In the genomic region with DNA sequence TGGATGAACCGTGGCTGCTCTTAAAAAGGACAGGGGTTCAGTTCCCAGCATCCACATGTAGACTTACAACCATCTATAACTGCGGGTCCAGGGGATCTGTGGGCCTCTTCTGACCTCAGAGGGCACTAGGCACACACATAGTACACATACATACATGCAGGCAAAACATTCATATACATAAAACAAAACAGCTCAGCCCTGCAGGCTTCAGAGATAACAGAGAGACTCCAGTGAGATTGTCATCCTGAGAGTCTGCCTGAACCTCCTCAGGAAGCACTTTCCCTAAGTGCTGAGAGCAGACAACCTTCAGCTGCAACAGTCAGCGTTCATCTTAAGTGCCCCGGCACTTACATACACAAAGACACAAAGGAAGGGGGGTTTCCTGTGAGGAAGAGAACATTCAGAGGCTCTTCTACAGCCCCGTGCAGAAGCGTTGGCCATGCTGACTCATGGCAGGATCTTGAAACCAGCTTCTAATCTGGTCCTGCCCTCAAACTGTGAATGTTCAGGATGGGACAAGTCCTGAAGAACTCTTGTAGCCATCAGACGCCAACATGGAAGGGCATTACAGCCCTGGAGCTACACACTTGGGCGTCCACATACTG, we compare ENCODE assay signal across 13 mouse cellular contexts. TPM values are rescaled to one million over a fixed set of nuclear protein-coding genes. Genes with fewer than 3 reads are reported as not detected.
DNase-seq lines count a peak whose midpoint lies in the region; ATAC-seq lines count a peak whose summit lies in the region.
"Had no signal": no experiment of that assay in that cellular context is flagged by ENCODE, and none has a peak within 500 bp of the region (broad histone marks: within the 10 kb centered on the region; RNA-seq: fewer than 3 reads in every experiment).

No protein-coding gene starts in this region.

- DNase-seq in midbrain, embryonic 10.5 days (ENCODE audit: low spot score) = no peak
- DNase-seq in midbrain, embryonic 14.5 days = no peak
- DNase-seq in thymus, postnatal 25 days = peak; percentile 63
- no peak for DNase-seq in gastrocnemius, postnatal 14 days
- no peak for DNase-seq in cerebellum, adult 11 months
- DNase-seq in hindbrain, embryonic 10.5 days (ENCODE audit: low spot score) = no peak
- DNase-seq: lung, adult 2 months had no signal

- no peaks in the 10 kb centered on the region for H3K79me2 ChIP-seq in macrophage (ENCODE audit: inconsistent target)

- H3K4me1 ChIP-seq in midbrain, embryonic 10.5 days = peaks cover 13% of the 10 kb centered on the region
- H3K4me1 ChIP-seq in midbrain, embryonic 14.5 days (ENCODE audit: control insufficient read depth, insufficient read depth, low read length) = no peaks in the 10 kb centered on the region
- peaks cover 12% of the 10 kb centered on the region for H3K4me1 ChIP-seq in hindbrain, embryonic 10.5 days (replicated peaks)
- H3K4me1 ChIP-seq: neural tube, embryonic 12.5 days had no signal

- no peaks in the 10 kb centered on the region for H3K27me3 ChIP-seq in midbrain, embryonic 10.5 days (ENCODE audit: low read depth, poor library complexity, severe bottlenecking)
- H3K27me3 ChIP-seq in midbrain, embryonic 14.5 days (ENCODE audit: control insufficient read depth, insufficient read depth, low read length) = no peaks in the 10 kb centered on the region
- H3K27me3 ChIP-seq in hindbrain, embryonic 10.5 days (ENCODE audit: insufficient read depth, poor library complexity, severe bottlenecking) = no peaks in the 10 kb centered on the region
- H3K27me3 ChIP-seq: neural tube, embryonic 12.5 days; Patski had no signal

- no peak overlapping the region for H3K4me3 ChIP-seq in midbrain, embryonic 10.5 days
- H3K4me3 ChIP-seq in midbrain, embryonic 14.5 days (replicated peaks; ENCODE audit: low read depth, low read length) = no peak overlapping the region
- no peak overlapping the region for H3K4me3 ChIP-seq in macrophage (ENCODE audit: inconsistent target)
- H3K4me3 ChIP-seq in hindbrain, embryonic 10.5 days = no peak overlapping the region
- H3K4me3 ChIP-seq: neural tube, embryonic 12.5 days had no signal

- H3K9ac ChIP-seq in midbrain, embryonic 14.5 days (replicated peaks; ENCODE audit: low read length) = no peak overlapping the region
- H3K9ac ChIP-seq: neural tube, embryonic 12.5 days had no signal

- no peaks in the 10 kb centered on the region for H3K9me3 ChIP-seq in midbrain, embryonic 10.5 days (replicated peaks)
- H3K9me3 ChIP-seq in midbrain, embryonic 14.5 days (ENCODE audit: control insufficient read depth, low read length) = no peaks in the 10 kb centered on the region
- no peaks in the 10 kb centered on the region; the same call in 1 of the 2 replicates for H3K9me3 ChIP-seq in hindbrain, embryonic 10.5 days
- H3K9me3 ChIP-seq: neural tube, embryonic 12.5 days had no signal

- 67% methylated on average over 8 of the region's 8 CpGs for WGBS in midbrain, embryonic 10.5 days
- 68% methylated on average over 8 of the region's 8 CpGs for WGBS in midbrain, embryonic 14.5 days
- WGBS in macrophage (ENCODE audit: missing documents) = 35% methylated on average over 8 of the region's 8 CpGs
- WGBS in hindbrain, embryonic 10.5 days = 65% methylated on average over 8 of the region's 8 CpGs

- intact Hi-C loops in gastrocnemius, postnatal 14 days (cut with DNase I; ENCODE audit: low total_unique reads) = no loop called here

- ATAC-seq in midbrain, embryonic 14.5 days (ENCODE audit: low FRiP score, low TSS enrichment) = no peak
- peak; percentile 74 for ATAC-seq in common myeloid progenitor, adult 5-6 weeks (replicated peaks; ENCODE audit: low read depth, poor library complexity, severe bottlenecking)
- ATAC-seq: hindbrain, postnatal 0 days; Patski had no signal

- 0 out of 2 replicates have a peak overlapping the region, but pooled peaks have one; percentile 28 for H3K27ac ChIP-seq in midbrain, embryonic 10.5 days (replicated peaks)
- H3K27ac ChIP-seq in midbrain, embryonic 14.5 days (replicated peaks; ENCODE audit: low read depth, low read length) = no peak overlapping the region
- peak overlapping the region; percentile 36 for H3K27ac ChIP-seq in macrophage
- H3K27ac ChIP-seq in hindbrain, embryonic 10.5 days = no peak overlapping the region
- H3K27ac ChIP-seq: hindbrain, postnatal 0 days; neural tube, embryonic 12.5 days had no signal

- H3K4me2 ChIP-seq in midbrain, embryonic 14.5 days (ENCODE audit: low read length) = no peak overlapping the region
- H3K4me2 ChIP-seq: neural tube, embryonic 12.5 days had no signal

- no peaks in the 10 kb centered on the region for H3K36me3 ChIP-seq in midbrain, embryonic 10.5 days
- no peaks in the 10 kb centered on the region for H3K36me3 ChIP-seq in midbrain, embryonic 14.5 days (ENCODE audit: control insufficient read depth, insufficient read depth, low read length)
- no peaks in the 10 kb centered on the region for H3K36me3 ChIP-seq in macrophage (ENCODE audit: inconsistent target)
- no peaks in the 10 kb centered on the region for H3K36me3 ChIP-seq in hindbrain, embryonic 10.5 days
- H3K36me3 ChIP-seq: neural tube, embryonic 12.5 days had no signal

RNA-seq across cellular contexts. Expression of gene Il10rb, which starts 27.5 kb away (rescaled TPM):
- 6.9 and 8.9 TPM in 2 replicates for polyA plus RNA-seq in midbrain, embryonic 10.5 days (2016; fragmentation: Nextera tagmentation; extraction: Ambion mirVana)
- 5.4 and 9.3 TPM in 2 replicates for polyA plus RNA-seq in midbrain, embryonic 14.5 days (2014; fragmentation: Nextera tagmentation; extraction: Ambion mirVana)
- total RNA-seq in common myeloid progenitor, adult 5-6 weeks (2017) = 34.8 and 53.2 TPM in 2 replicates
- total RNA-seq in macrophage (2018; cell fraction: chromatin; rRNA removed) = 100 to 1,000 TPM; 195 to 513 (median 266) TPM
- 100 to 1,000 TPM; 302 to 435 (median 372) TPM for total RNA-seq in macrophage (2018; cell fraction: cytosol; rRNA removed)
- total RNA-seq in macrophage (2018; cell fraction: nucleus; rRNA removed) = 100 to 1,000 TPM; 321 to 683 (median 404) TPM
- polyA plus RNA-seq in macrophage (2018) = 357 to 533 TPM (median 380 TPM) in 3 replicates
- 10 to 100 TPM in 1 of 2 experiments, 1 to 10 TPM in 1; 9.0 to 10.1 TPM for total RNA-seq in gastrocnemius, postnatal 14 days (2021)
- polyA plus RNA-seq in hindbrain, embryonic 10.5 days (2016; fragmentation: Nextera tagmentation; extraction: Ambion mirVana) = 7.1 and 8.6 TPM in 2 replicates

RNA-seq across cellular contexts. Expression of gene Gm21970, which starts 41.9 kb away (rescaled TPM):
- not detected in 2 replicates for polyA plus RNA-seq in midbrain, embryonic 10.5 days (2016; fragmentation: Nextera tagmentation; extraction: Ambion mirVana)
- polyA plus RNA-seq in midbrain, embryonic 14.5 days (2014; fragmentation: Nextera tagmentation; extraction: Ambion mirVana) = not detected in 2 replicates
- total RNA-seq in common myeloid progenitor, adult 5-6 weeks (2017) = not detected in 2 replicates
- total RNA-seq in macrophage (2018; cell fraction: chromatin; rRNA removed) = not detected
- total RNA-seq in macrophage (2018; cell fraction: cytosol; rRNA removed) = under 1 TPM in 8 of 26 experiments, not detected in 18; 0.23 to 0.80 (median 0.37) TPM
- total RNA-seq in macrophage (2018; cell fraction: nucleus; rRNA removed) = 1 to 10 TPM in 1 of 26 experiments, not detected in 25; 1.6 TPM
- polyA plus RNA-seq in macrophage (2018) = not detected in 3 replicates
- total RNA-seq in gastrocnemius, postnatal 14 days (2021) = not detected
- not detected in 2 replicates for polyA plus RNA-seq in hindbrain, embryonic 10.5 days (2016; fragmentation: Nextera tagmentation; extraction: Ambion mirVana)
- total RNA-seq: hindbrain, postnatal 0 days; layer of hippocampus, postnatal 14 days had no signal
- polyA plus RNA-seq: hindbrain, postnatal 0 days; lung, adult 2 months; neural tube, embryonic 12.5 days had no signal

RNA-seq across cellular contexts. Expression of gene Ifnar1, which starts 51.6 kb away (rescaled TPM):
- 52.0 and 55.8 TPM in 2 replicates for polyA plus RNA-seq in midbrain, embryonic 10.5 days (2016; fragmentation: Nextera tagmentation; extraction: Ambion mirVana)
- 38.8 and 56.1 TPM in 2 replicates for polyA plus RNA-seq in midbrain, embryonic 14.5 days (2014; fragmentation: Nextera tagmentation; extraction: Ambion mirVana)
- total RNA-seq in common myeloid progenitor, adult 5-6 weeks (2017) = 34.6 and 43.3 TPM in 2 replicates
- 100 to 1,000 TPM; 157 to 461 (median 270) TPM for total RNA-seq in macrophage (2018; cell fraction: chromatin; rRNA removed)
- 100 to 1,000 TPM in 4 of 26 experiments, 10 to 100 TPM in 22; 61.9 to 145 (median 84.6) TPM for total RNA-seq in macrophage (2018; cell fraction: cytosol; rRNA removed)
- 100 to 1,000 TPM; 208 to 496 (median 273) TPM for total RNA-seq in macrophage (2018; cell fraction: nucleus; rRNA removed)
- polyA plus RNA-seq in macrophage (2018) = 64.7 to 104 TPM (median 89.0 TPM) in 3 replicates
- 10 to 100 TPM; 26.1 to 28.7 TPM for total RNA-seq in gastrocnemius, postnatal 14 days (2021)
- polyA plus RNA-seq in hindbrain, embryonic 10.5 days (2016; fragmentation: Nextera tagmentation; extraction: Ambion mirVana) = 49.8 and 50.5 TPM in 2 replicates

Comparison
In these comparisons a context has a peak if more than half of its experiments do, and no peak if none do; other contexts are left out.
1. H3K27ac ChIP-seq: peak in midbrain, embryonic 10.5 days (single experiment) and macrophage (single experiment); none in midbrain, embryonic 14.5 days (single experiment) and hindbrain, embryonic 10.5 days (single experiment).
2. RNA of gene Il10rb, which starts 27.5 kb away (polyA plus RNA-seq): 357 to 533 TPM in macrophage; 5.4 to 9.3 TPM in midbrain, embryonic 14.5 days, 7.1 to 8.6 TPM in hindbrain, embryonic 10.5 days and 6.9 to 8.9 TPM in midbrain, embryonic 10.5 days; every median in the first group is over 10 times any median in the second.